Mouse (Mus musculus) lung, postnatal 0 days (tissue): ENCODE measurements around the gene Qdpr. TPM values are rescaled to one million over a fixed set of nuclear protein-coding genes. Genes with fewer than 3 reads are reported as not detected.
"Not testable (repeated sequence)": the region's sequence is repeated elsewhere in the genome, so short reads cannot be mapped to it uniquely, and the experiment has no call there.

ENCODE experiments used
- ATAC-seq: fragments of 200-750 bp; cut with Nextera tagmentation; 2 replicates; pipeline ENCODE4 v1.8.0; 2017; ENCODE audit warnings: moderate library complexity
- DNase-seq: peaks from one replicate; pipeline ENCODE4 v3.0.0-alpha.2; 2016; ENCODE audit warnings: low spot score
- H3K27ac ChIP-seq: fragments of 300-500 bp; sonication (generic); 2 replicates; pipeline ENCODE4 v1.5.1; 2014; ENCODE audit warnings: antibody characterized with exemption, mild to moderate bottlenecking, low read length, mixed read lengths
- H3K27me3 ChIP-seq: fragments of 300-500 bp; sonication (generic); replicated peaks from 2 replicates; pipeline ENCODE4 v1.6.1; 2014; ENCODE audit warnings: low read length, mixed read lengths; ENCODE audit not compliant: insufficient read depth
- H3K36me3 ChIP-seq: fragments of 300-500 bp; sonication (generic); 2 replicates; pipeline ENCODE4 v1.6.1; 2014; ENCODE audit warnings: low read length, mixed read lengths; ENCODE audit not compliant: insufficient read depth
- H3K4me1 ChIP-seq: fragments of 300-500 bp; sonication (generic); 2 replicates; pipeline ENCODE4 v1.6.1; 2014; ENCODE audit warnings: antibody characterized with exemption, low read depth, low read length, mixed read lengths; ENCODE audit not compliant: insufficient read depth
- H3K4me2 ChIP-seq: fragments of 300-500 bp; sonication (generic); replicated peaks from 2 replicates; pipeline ENCODE4 v1.6.1; 2014; ENCODE audit warnings: low read depth, mild to moderate bottlenecking, low read length, moderate library complexity, mixed read lengths
- H3K4me3 ChIP-seq: fragments of 300-500 bp; sonication (generic); 2 replicates; pipeline ENCODE4 v1.5.1; 2014; ENCODE audit warnings: low read depth, low read length
- H3K9ac ChIP-seq: fragments of 300-500 bp; sonication (generic); replicated peaks from 2 replicates; pipeline ENCODE4 v1.6.1; 2014; ENCODE audit warnings: low read depth, mild to moderate bottlenecking
- H3K9me3 ChIP-seq: fragments of 300-500 bp; sonication (generic); 2 replicates; pipeline ENCODE4 v1.6.1; 2016; ENCODE audit warnings: low read length, mixed read lengths
- CTCF ChIP-seq: IDR thresholded peaks from 2 replicates; pipeline ENCODE4 v1.5.1; 2016; ENCODE audit warnings: antibody characterized with exemption, mild to moderate bottlenecking
- EP300 ChIP-seq: IDR thresholded peaks from 2 replicates; pipeline ENCODE4 v1.6.1; 2016; ENCODE audit warnings: antibody characterized with exemption, mild to moderate bottlenecking, control low read depth
- WGBS: fragments of 180-500 bp; shearing (Covaris S2); extraction: QIAGEN DNeasy Blood & Tissue Kit; methylation state at CpG from one replicate; pipeline ENCODE4 v1.1.7; 2014; 5-methylcytosine and 5-hydroxymethylcytosine counted together
- polyA plus RNA-seq: library from polyadenylated mRNA; unstranded; fragments of >200 nt; fragmentation: Nextera tagmentation; extraction: Ambion mirVana; gene quantifications from 2 replicates; pipeline ENCODE4 v1.2.1, GENCODE M21; 2015

Gene Qdpr
- polyA plus RNA-seq, 1 experiment from 2014 or later: 83.5 TPM

DNA sequence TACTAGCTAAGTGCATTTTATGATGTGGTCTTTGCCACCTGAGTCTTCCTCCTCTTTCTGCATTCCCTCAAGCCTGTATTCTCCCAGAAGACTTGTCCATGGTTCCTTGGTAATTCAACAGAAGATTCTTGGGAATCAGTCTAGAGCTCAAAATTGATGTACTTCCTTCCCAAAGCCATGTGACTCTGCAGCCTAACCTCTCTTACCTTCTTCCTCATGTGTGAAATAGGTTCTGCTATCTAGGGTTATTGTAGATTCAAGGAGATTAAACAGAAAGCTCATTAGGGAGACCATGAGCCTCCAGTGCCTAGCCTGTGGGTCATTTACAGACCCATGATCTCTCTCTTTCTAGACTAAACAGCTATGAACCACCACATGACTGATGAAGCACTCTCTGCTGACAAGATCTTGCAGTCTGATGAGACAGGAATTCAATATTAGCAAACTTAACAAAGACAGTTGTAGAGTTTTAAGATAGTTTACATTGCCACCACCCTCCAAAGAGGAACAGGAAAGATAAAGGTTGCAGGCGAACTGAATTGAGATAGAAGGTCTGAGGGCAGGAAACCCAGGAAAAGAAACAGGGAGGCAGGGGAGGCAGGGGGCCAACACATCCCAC lies 23.5 kb downstream of the Qdpr start:
- no peaks in the 10 kb centered on the region for H3K36me3 ChIP-seq
- no peak for TF ChIP-seq EP300
- TF ChIP-seq CTCF: no peak
- no peak overlapping the region for H3K9ac ChIP-seq
- H3K27ac ChIP-seq: no peak overlapping the region
- no peak for ATAC-seq
- H3K4me2 ChIP-seq: no peak overlapping the region
- DNase-seq: no peak
- 42% methylated on average over 1 of the region's 1 CpGs for WGBS
- H3K9me3 ChIP-seq: no peaks in the 10 kb centered on the region
- H3K27me3 ChIP-seq: no peaks in the 10 kb centered on the region
- no peaks in the 10 kb centered on the region for H3K4me1 ChIP-seq
- H3K4me3 ChIP-seq: no peak overlapping the region

DNA sequence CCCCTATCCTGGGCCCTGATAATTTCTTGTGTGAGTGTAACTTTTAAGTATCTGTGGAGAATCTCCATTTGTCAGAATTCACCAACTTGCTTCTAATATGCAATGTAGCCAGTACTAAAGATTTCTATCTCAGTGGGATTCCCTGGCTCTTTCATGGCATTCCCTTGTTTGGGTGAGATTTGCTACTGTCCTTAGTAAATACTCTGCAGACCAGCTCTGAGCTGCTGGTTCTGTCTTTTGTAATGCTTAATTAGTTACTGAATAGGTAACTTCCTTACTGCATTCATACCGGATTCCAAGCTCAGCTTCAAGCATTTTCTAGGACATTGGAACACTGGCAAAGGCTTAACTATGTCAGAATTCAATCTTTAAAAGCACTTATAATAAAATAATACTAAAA lies 24.3 kb downstream of the Qdpr start:
- not testable (repeated sequence) for H3K4me3 ChIP-seq, ATAC-seq, H3K27ac ChIP-seq, H3K27me3 ChIP-seq, DNase-seq, H3K36me3 ChIP-seq, H3K9ac ChIP-seq, H3K4me2 ChIP-seq, H3K4me1 ChIP-seq, H3K9me3 ChIP-seq
- WGBS: 70% methylated on average over 1 of the region's 1 CpGs

DNA sequence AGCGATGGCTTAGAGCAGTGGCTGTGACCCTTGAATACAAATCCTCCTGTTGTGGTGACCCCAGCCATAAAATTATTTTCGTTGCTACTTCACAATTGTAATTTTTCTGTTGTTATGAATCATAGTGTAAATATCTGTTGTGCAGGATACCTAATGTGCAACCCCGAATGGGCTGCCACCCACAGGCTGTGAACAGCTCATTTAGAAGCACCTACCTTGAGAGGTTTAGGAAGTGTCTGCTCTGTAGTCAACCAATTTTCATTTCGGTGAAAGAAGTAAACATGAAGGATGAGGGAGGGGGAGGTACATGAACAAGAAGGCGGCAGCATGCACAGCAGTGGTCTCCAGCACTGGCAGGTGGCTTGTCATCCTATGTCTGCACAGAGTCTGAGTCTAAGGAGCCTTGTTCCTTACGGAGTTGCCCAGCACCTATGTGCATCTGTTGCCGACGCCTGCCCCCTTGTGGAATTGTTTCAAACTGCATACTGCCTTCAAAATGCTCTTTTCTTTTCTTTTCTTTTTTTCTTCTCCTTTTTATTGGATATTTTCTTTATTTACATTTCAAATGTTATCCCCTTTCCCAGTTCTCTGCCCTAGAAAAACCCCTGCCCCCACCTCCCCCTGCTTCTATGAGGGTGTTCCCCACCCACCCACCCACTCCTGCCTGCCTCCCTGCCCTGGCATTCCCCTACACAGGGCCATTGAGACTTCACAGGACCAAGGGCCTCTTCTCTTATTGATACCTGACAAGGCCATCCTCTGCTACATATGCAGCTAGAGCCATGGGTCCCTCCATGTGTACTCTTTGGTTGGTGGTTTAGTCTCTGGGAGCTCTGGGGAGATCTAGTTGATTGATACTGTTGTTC lies 25.8 kb downstream of the Qdpr start:
- no peak overlapping the region for H3K27ac ChIP-seq
- H3K4me3 ChIP-seq: no peak overlapping the region
- H3K4me2 ChIP-seq: no peak overlapping the region
- peak; percentile 52; the same call in 1 of the 2 replicates for ATAC-seq
- H3K27me3 ChIP-seq: no peaks in the 10 kb centered on the region
- peak; percentile 70 for DNase-seq
- TF ChIP-seq EP300 (no peak), CTCF (peak; percentile 89)
- no peak overlapping the region for H3K9ac ChIP-seq
- H3K36me3 ChIP-seq: no peaks in the 10 kb centered on the region
- 35% methylated on average over 8 of the region's 8 CpGs for WGBS
- H3K4me1 ChIP-seq: no peaks in the 10 kb centered on the region
- H3K9me3 ChIP-seq: no peaks in the 10 kb centered on the region

DNA sequence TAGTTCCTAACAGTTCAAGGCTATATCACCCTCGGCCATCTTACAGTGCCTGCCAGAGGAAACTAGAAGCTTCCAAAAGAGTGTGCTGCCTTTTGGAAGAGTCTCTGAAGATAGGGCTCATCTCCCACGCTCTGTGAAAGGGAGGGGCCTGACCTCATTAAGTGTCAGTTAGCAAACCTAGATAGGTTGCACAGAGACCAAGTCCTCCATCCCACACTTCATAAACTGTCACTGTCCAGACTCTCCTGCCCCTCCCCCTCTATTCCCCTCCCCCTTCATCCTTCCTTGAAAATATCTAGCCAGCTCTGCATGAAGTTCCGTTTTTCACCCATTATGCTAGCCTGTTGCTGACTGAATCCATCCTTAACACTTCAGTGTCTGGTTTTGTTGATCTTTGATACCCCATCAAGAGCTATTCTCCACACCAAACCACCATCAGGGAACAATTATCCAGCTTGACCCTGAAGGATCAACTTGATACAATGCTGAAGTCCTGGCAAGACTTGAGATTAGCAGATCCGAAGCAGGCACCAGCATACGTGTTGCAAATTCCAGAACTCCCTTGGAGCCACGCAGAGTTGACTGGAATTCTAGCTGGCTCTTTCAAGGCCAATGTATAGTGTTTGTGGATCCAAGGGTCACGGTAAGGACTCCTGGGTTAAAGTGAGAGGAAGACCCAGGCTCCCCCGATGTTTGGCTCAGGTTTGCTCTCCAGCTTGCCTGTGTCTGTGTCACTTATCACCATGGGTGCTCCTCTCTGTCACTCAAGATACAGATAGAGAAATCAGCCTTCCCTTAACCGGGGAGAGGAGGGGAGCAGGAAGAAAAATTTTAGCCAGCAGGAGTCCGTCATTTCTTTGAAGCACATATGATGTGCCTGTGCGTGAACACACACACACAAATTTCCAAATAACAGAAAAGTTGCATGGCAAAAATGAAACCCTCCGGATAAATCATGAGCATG lies 27.9 kb downstream of the Qdpr start:
- no peak for TF ChIP-seq EP300
- no peak for TF ChIP-seq CTCF
- DNase-seq: no peak
- H3K9ac ChIP-seq: no peak overlapping the region
- H3K4me3 ChIP-seq: no peak overlapping the region
- no peaks in the 10 kb centered on the region for H3K9me3 ChIP-seq
- ATAC-seq: no peak
- H3K27ac ChIP-seq: no peak overlapping the region
- WGBS: 55% methylated on average over 12 of the region's 12 CpGs
- H3K4me2 ChIP-seq: no peak overlapping the region
- H3K4me1 ChIP-seq: no peaks in the 10 kb centered on the region
- H3K27me3 ChIP-seq: no peaks in the 10 kb centered on the region
- no peaks in the 10 kb centered on the region for H3K36me3 ChIP-seq

DNA sequence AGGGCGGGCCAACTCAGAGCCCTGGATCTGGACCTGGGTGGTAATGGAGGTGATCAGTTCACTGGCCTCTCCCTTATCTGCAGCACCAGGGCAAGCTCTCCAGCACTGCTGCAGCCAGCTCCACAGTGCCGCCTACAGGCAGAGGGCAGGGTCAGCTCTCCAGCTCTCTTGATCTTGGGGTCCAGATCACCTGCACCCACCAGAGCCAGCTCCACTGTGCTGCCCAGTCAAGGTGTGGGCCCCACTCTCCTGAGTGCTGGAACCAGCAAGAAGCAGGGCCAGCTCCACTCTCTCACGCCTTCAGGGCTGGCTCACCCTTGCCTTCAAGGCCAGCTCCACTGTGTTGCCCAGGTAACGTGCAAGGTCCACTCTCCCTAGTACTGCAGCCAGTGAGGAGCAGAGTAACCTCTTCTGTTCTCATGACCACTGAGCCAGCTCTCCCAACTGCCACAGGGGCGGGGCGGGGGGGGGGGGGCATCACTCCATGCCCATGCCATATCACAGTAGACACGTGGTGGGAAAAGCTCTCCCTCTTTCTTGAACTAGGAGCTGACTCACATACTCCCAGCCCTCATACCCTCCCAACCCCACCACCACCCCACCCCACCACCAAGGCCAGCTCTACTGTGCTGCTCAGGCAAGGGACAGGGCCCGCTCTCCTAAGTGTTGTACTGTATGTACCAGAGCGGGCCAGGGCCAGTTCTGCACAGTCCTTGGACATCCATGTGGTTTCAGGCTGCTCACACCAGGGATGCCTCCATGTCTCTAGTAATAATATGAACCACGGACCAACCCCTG lies 30.0 kb downstream of the Qdpr start:
- Histone ChIP-seq H3K4me1 (no peaks in the 10 kb centered on the region), H3K27me3 (no peaks in the 10 kb centered on the region), H3K4me3 (no peak overlapping the region), H3K27ac (no peak overlapping the region), H3K4me2 (no peak overlapping the region), H3K36me3 (no peaks in the 10 kb centered on the region), H3K9me3 (no peaks in the 10 kb centered on the region), H3K9ac (no peak overlapping the region)
- DNase-seq (no peak), ATAC-seq (peak; percentile 11; the same call in 1 of the 2 replicates)
- WGBS: 78% methylated on average over 10 of the region's 10 CpGs
- TF ChIP-seq EP300 (no peak), CTCF (peak; percentile 70)
